Mouse (Mus musculus) midbrain, embryonic 12.5 days (tissue): ENCODE data around the gene Klf16. TPM values are rescaled to one million over a fixed set of nuclear protein-coding genes. Genes with fewer than 3 reads are reported as not detected.

Source experiments
- ATAC-seq: fragments of 200-750 bp; cut with Nextera tagmentation; 2 replicates; pipeline ENCODE4 v1.8.0; 2017; ENCODE audit warnings: low read depth, moderate TSS enrichment, moderate library complexity; ENCODE audit not compliant: low FRiP score
- H3K27ac ChIP-seq: fragments of 300-500 bp; sonication (generic); replicated peaks from 2 replicates; pipeline ENCODE4 v1.5.1; 2016; ENCODE audit warnings: mild to moderate bottlenecking
- H3K27me3 ChIP-seq: fragments of 300-500 bp; sonication (generic); 2 replicates; pipeline ENCODE4 v1.6.1; 2016; ENCODE audit warnings: mild to moderate bottlenecking
- H3K36me3 ChIP-seq: fragments of 300-500 bp; sonication (generic); 2 replicates; pipeline ENCODE4 v1.6.1; 2016
- H3K4me1 ChIP-seq: fragments of 300-500 bp; sonication (generic); 2 replicates; pipeline ENCODE4 v1.6.1; 2016
- H3K4me2 ChIP-seq: fragments of 300-500 bp; sonication (generic); replicated peaks from 2 replicates; pipeline ENCODE4 v1.6.1; 2016; ENCODE audit warnings: mild to moderate bottlenecking, moderate library complexity
- H3K4me3 ChIP-seq: fragments of 300-500 bp; sonication (generic); 2 replicates; pipeline ENCODE4 v1.5.1; 2016; ENCODE audit warnings: mild to moderate bottlenecking
- H3K9ac ChIP-seq: fragments of 300-500 bp; sonication (generic); replicated peaks from 2 replicates; pipeline ENCODE4 v1.6.1; 2016; ENCODE audit warnings: mild to moderate bottlenecking, moderate library complexity
- H3K9me3 ChIP-seq: fragments of 300-500 bp; sonication (generic); 2 replicates; pipeline ENCODE4 v1.6.1; 2016; ENCODE audit warnings: mild to moderate bottlenecking
- whole genome bisulfite sequencing: fragments of 180-500 bp; shearing (Covaris S2); methylation state at CpG from one replicate; pipeline ENCODE4 v1.1.7; 2016; 5-methylcytosine and 5-hydroxymethylcytosine counted together
- polyA plus RNA-seq: library from polyadenylated mRNA; unstranded; fragments of >200 nt; fragmentation: Nextera tagmentation; extraction: Ambion mirVana; gene quantifications from 2 replicates; pipeline ENCODE4 v1.2.1, GENCODE M21; 2016

The Klf16 gene
- 6.1 and 6.2 TPM in 2 replicates for polyA plus RNA-seq

GRCm38 (mm10) chr10:80577195-80578130, at the start of gene Klf16:
TSS of gene Klf16 (minus strand) at chr10:80577321.
- Histone ChIP-seq H3K4me1 (peaks cover 50% of the 10 kb centered on the region), H3K4me3 (peak within 1 kb of the TSS; percentile 75), H3K4me2 (peak within 1 kb of the TSS; percentile 98), H3K27me3 (peaks cover 17% of the 10 kb centered on the region; the same call in 1 of the 2 replicates), H3K36me3 (no peaks in the 10 kb centered on the region; the same call in 1 of the 2 replicates), H3K9me3 (no peaks in the 10 kb centered on the region), H3K9ac (peak within 1 kb of the TSS; percentile 81), H3K27ac (peak within 1 kb of the TSS; percentile 76)
- ATAC-seq = peak; percentile 81
- under 1% methylated on average over 65 of the region's 97 CpGs for WGBS

DNA sequence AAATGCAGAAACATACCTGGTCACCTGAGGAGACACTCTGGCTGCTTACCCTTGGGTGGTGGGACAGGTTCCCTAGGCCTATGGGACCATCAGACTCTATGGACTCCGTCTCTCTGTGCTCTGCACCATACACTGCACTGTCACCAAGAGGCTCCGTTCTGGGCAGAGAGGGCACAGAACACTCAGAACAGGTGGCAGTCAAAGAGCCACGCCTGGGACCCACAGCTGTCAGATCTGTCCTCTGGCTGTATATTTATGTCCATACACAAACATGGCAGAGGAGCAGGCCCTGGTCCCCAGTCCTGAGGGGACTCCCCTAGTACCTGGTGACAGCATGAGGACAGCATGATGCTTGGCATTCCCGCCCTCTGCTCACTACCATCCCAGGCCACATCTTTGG, 48.6 kb upstream of the Klf16 start:
- 94% methylated on average over 4 of the region's 4 CpGs for WGBS
- no peak overlapping the region for H3K27ac ChIP-seq
- H3K4me3 ChIP-seq = no peak overlapping the region
- H3K4me2 ChIP-seq = no peak overlapping the region
- ATAC-seq = no peak
- H3K4me1 ChIP-seq = peaks cover 39% of the 10 kb centered on the region
- no peaks in the 10 kb centered on the region for H3K9me3 ChIP-seq
- H3K36me3 ChIP-seq = peaks cover 5% of the 10 kb centered on the region; the same call in 1 of the 2 replicates
- no peak overlapping the region for H3K9ac ChIP-seq
- H3K27me3 ChIP-seq = no peaks in the 10 kb centered on the region

DNA sequence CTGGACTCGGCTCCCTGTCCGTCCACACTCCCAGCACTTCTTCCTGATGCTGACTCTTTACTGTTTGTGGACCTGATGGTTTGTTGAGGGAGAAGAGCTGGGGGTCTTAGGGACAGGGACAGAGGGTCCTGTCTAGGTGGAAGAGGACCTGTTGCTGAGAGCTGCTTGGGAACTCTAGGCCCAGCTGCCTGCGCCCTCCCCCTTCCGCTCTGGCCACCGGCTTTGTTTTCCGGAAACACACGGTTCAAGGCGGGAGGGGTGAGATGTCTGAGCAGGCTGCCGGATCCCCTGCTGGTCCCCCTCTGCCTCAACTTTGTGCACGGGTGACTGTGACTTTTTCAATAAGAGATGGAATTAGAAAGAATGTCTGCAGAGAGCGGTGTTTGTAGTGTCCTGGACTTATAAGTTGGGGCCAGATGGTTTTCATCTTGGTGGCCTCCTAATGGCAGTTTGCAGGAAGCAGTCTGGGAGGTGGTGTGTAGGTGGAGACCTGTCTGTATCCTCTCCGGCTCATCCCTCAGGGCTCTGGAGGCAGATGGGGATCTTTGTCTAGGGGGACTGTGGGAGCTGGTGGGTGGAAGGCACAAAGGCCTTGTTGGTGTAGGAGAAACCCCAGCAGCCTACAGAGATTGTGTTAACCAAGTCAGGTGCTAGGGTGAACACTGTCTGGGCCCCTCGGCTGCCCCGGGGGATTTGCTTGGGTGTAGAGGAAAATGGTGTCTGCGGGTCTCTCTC, 46.5 kb upstream of the Klf16 start:
- peaks cover 32% of the 10 kb centered on the region for H3K4me1 ChIP-seq
- peak overlapping the region; percentile 86 for H3K9ac ChIP-seq
- H3K4me2 ChIP-seq = peak overlapping the region; percentile 98
- H3K27ac ChIP-seq = peak overlapping the region; percentile 94
- peak overlapping the region; percentile 95 for H3K4me3 ChIP-seq
- ATAC-seq = no peak
- no peaks in the 10 kb centered on the region for H3K27me3 ChIP-seq
- no peaks in the 10 kb centered on the region for H3K36me3 ChIP-seq
- H3K9me3 ChIP-seq = no peaks in the 10 kb centered on the region
- 17% methylated on average over 15 of the region's 15 CpGs for WGBS

DNA sequence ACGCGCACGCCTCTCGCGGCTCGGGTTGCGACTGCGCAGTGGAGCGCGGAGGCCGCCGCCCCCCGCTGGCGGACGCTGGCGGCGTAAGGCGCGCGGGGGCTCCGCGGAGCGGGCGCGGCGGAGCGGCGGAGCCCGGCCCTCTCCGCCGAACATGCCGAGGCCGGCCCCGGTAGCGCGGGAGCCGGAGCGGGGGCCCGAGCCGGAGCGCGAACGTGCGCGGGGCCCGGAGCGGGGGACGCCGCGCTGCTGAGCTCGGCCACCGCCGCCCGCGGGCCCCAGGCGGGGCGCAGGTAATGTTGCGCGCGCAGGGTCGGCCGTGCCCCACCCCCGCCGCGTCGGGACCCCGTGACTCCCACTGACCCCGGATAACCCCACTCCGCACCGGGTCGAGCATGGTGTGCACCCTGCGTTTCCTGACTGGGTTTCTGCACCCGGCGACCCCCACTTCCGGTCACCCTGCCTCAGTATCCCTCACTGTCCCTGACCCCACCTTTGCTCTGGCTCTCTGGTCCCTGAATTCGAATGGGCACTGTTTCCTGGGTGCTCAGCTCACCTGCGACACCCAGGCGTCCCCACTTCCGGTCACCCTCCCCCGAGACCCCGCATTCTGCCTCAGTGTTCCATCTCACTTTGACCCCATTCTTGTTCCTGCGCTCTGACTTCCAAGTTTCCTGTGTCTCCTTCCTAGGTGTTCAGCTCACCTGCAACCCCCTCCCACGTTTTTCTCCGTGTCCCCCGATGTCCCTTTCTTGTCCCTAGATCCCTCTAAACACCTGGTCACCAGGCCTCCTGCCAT, 45.7 kb upstream of the Klf16 start, which contains the start of gene Csnk1g2:
TSS of gene Csnk1g2 (plus strand) at position 178 of the 796 bp plus-strand sequence.
- Histone ChIP-seq H3K9ac (peak within 1 kb of the TSS; percentile 86), H3K27ac (peak within 1 kb of the TSS; percentile 94), H3K4me3 (peak within 1 kb of the TSS; percentile 95), H3K4me2 (peak within 1 kb of the TSS; percentile 98), H3K9me3 (no peaks in the 10 kb centered on the region), H3K36me3 (no peaks in the 10 kb centered on the region), H3K27me3 (no peaks in the 10 kb centered on the region), H3K4me1 (peaks cover 31% of the 10 kb centered on the region)
- WGBS = under 1% methylated on average over 77 of the region's 85 CpGs
- no peak; the same call in 1 of the 2 replicates for ATAC-seq

GRCm38 (mm10) chr10:80621940-80622660, 45.0 kb upstream of the Klf16 start:
- Histone ChIP-seq H3K27ac (peak overlapping the region; percentile 94), H3K36me3 (no peaks in the 10 kb centered on the region), H3K4me3 (peak overlapping the region; percentile 95), H3K9me3 (no peaks in the 10 kb centered on the region), H3K9ac (peak overlapping the region; percentile 86), H3K27me3 (no peaks in the 10 kb centered on the region), H3K4me1 (peaks cover 25% of the 10 kb centered on the region), H3K4me2 (peak overlapping the region; percentile 98)
- peak; percentile 96 for ATAC-seq
- WGBS = under 1% methylated on average over 64 of the region's 64 CpGs

DNA sequence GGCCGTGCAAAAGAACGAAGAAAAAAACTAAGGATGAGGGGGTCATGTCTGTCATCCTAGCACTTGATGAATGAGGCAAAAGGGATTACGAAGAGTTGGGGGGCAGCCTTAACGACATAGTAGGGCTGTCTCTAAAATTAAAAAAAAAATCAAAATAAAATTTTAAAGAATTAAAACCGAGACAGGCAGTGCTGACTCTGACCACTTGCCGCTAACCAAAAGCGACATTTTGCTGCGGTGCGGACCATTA, 44.5 kb upstream of the Klf16 start:
- Histone ChIP-seq H3K36me3 (no peaks in the 10 kb centered on the region), H3K9ac (peak overlapping the region; percentile 43), H3K4me1 (peaks cover 25% of the 10 kb centered on the region), H3K4me3 (peak overlapping the region; percentile 95), H3K9me3 (no peaks in the 10 kb centered on the region), H3K27me3 (no peaks in the 10 kb centered on the region), H3K4me2 (peak overlapping the region; percentile 60), H3K27ac (peak overlapping the region; percentile 94)
- ATAC-seq = no peak
- 4% methylated on average over 9 of the region's 9 CpGs for WGBS

GRCm38 (mm10) chr10:80620796-80621689, 43.9 kb upstream of the Klf16 start:
- H3K4me3 ChIP-seq = peak overlapping the region; percentile 95
- H3K36me3 ChIP-seq = no peaks in the 10 kb centered on the region
- no peaks in the 10 kb centered on the region for H3K9me3 ChIP-seq
- no peaks in the 10 kb centered on the region for H3K27me3 ChIP-seq
- H3K27ac ChIP-seq = peak overlapping the region; percentile 94
- no peak for ATAC-seq
- peaks cover 25% of the 10 kb centered on the region for H3K4me1 ChIP-seq
- peak overlapping the region; percentile 43 for H3K9ac ChIP-seq
- WGBS = 59% methylated on average over 16 of the region's 16 CpGs
- peak overlapping the region; percentile 60 for H3K4me2 ChIP-seq

DNA sequence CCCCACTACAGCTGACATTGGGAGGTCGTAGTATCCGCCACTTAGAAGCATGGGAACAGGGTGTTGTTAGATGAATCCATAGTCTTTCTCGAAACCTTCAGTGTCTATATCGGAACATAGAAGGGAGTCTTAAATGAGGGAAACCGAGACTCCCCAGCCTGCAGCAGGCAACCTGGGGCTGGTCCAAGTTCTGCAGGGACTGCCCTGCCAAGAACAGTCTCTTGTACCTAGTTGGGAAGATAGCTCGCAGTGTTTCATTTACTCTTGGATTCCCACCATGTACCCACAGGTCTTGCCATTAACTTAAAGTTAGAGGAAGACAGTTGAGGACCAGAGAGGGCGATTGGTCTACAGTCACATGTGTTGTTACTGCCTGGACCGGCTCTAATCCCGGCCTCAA, 43.2 kb upstream of the Klf16 start:
- 85% methylated on average over 9 of the region's 9 CpGs for WGBS
- no peak overlapping the region for H3K4me3 ChIP-seq
- no peak for ATAC-seq
- H3K9ac ChIP-seq = no peak overlapping the region
- no peak overlapping the region for H3K27ac ChIP-seq
- H3K27me3 ChIP-seq = no peaks in the 10 kb centered on the region
- no peak overlapping the region for H3K4me2 ChIP-seq
- peaks cover 25% of the 10 kb centered on the region for H3K4me1 ChIP-seq
- H3K36me3 ChIP-seq = peaks cover 6% of the 10 kb centered on the region; the same call in 1 of the 2 replicates
- H3K9me3 ChIP-seq = no peaks in the 10 kb centered on the region

DNA sequence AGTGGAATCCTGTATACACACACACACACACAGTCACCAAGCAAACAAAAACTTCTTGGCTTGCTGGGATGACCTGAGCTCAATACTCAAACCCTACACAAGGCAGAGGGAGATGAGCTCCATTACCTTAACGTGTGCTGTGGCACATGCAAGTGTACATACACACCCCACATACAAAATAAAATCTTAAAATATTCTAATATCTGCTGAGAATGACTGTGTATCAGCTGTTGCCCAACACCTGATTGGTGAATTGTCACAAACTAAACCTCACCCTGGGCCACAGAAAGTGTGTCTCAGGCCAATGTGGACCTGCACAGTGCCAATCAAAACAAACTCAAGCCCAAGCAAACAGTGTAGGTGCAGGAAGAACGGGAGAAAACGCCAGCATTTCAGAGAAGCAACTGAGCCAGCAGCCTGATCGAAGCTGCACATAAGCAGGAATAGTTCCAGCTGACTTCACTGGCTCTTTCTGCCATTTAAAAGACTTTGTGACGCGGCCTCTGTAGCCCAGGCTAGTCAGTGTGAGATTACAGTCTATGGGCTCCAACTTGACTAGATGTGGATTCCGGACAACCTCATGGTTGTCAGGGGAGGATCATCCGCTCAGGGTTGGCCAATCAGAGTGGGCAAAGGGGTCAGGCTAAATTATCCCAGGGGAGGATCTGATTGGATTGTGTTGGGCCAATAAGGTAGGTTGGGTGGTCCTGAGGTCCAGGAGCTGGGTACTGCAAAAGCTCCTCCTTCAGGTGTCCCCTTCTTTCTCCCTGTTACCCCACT, 42.5 kb upstream of the Klf16 start:
- H3K4me1 ChIP-seq = peaks cover 22% of the 10 kb centered on the region
- no peak overlapping the region for H3K27ac ChIP-seq
- no peak overlapping the region for H3K9ac ChIP-seq
- H3K4me2 ChIP-seq = no peak overlapping the region
- no peaks in the 10 kb centered on the region for H3K9me3 ChIP-seq
- ATAC-seq = no peak
- WGBS = 36% methylated on average over 8 of the region's 8 CpGs
- H3K36me3 ChIP-seq = peaks cover 13% of the 10 kb centered on the region
- no peak overlapping the region for H3K4me3 ChIP-seq
- no peaks in the 10 kb centered on the region for H3K27me3 ChIP-seq

- Histone ChIP-seq H3K4me2 (no peak overlapping the region), H3K4me3 (no peak overlapping the region), H3K9me3 (no peaks in the 10 kb centered on the region), H3K36me3 (peaks cover 19% of the 10 kb centered on the region), H3K4me1 (peaks cover 7% of the 10 kb centered on the region), H3K27ac (no peak overlapping the region), H3K27me3 (no peaks in the 10 kb centered on the region), H3K9ac (no peak overlapping the region)
- WGBS = 78% methylated on average over 9 of the region's 9 CpGs
- no peak for ATAC-seq
These were observed 41.1 kb upstream of the Klf16 start for GRCm38 (mm10) chr10:80618181-80618580.
